Mouse (Mus musculus) embryo, embryonic 10 days (tissue): Measurements from ENCODE around the gene Ccdc126.
"Not testable (repeated sequence)": the region's sequence is repeated elsewhere in the genome, so short reads cannot be mapped to it uniquely, and the experiment has no call there.

ENCODE experiments used
- DNase-seq: peaks from one replicate; pipeline ENCODE4 v3.0.0-alpha.2; 2015; ENCODE audit warnings: low spot score

The Ccdc126 gene

DNA sequence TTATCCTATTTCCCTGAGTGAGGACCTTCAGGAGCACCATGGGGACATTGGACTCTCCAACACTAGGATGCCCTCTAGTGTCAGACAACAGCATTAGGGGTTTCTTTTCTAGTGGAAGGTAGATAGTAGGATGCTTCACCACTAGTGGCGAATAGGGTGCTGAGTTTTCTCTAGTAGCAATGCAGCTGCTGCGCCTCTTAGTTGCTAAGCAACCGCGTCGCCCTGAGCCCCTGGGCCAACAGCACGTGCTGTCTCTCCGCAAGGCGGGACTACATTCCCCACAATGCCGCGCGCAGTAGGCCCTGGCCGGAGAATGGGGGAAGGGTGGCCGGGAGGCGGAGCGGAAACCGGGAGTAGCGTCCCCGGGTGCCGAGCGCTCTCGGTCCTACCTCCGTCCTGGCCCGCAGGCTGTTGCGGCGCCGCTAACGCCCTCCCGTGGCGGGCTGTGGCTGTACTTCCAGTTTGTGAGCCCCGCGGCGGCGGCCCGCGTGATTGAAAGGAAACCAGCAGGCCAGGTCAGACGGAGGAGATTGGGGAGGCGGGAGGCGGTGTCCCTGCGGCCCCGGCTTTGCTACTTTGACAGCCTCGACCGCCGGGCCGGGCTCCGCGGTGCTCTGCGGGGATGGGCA, at the start of gene Ccdc126:
Gene Ccdc126, plus strand, starts transcription at position 309 of the 629 bp plus-strand sequence.
- DNase-seq: peak; percentile 100

DNA sequence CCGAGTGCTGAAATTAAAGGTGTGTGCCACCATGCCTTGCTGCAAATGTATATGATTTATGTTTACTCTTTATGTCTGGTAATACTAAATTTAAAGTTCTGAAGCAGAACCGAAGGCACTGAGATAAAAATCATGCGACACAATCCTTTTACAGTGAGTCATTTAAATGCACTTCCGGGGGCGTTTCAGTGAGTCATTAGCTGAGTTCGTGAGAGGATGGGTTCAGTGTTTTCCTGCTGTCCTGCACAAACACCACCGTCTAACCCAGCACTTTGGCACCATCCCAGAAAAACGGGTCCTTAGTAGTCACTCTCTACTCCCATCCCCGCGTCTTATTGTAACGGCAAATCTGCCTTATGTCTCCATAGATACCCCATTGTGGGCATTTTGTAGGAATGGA, 49.2 kb upstream of the Ccdc126 start:
- no peak for DNase-seq

DNA sequence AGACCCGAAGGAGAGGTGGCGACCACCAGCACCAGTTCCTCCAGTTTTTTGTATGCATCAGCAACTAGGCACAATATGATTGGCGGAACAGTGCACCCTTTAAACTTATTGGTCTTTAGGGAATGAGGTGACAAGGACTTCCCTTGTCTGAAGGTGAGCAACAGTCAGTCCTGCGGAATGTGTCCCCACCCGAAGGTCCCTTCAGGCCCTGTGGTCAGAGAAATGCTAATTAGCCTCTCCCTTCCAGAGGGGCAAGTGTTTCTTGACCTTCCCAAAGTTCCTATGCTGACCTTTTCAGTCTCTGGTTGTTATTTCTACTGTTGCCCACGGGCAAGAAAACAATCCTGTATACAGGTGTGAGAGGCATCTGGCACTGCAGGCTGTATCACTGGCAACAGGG, 47.3 kb upstream of the Ccdc126 start:
- DNase-seq: no peak

DNA sequence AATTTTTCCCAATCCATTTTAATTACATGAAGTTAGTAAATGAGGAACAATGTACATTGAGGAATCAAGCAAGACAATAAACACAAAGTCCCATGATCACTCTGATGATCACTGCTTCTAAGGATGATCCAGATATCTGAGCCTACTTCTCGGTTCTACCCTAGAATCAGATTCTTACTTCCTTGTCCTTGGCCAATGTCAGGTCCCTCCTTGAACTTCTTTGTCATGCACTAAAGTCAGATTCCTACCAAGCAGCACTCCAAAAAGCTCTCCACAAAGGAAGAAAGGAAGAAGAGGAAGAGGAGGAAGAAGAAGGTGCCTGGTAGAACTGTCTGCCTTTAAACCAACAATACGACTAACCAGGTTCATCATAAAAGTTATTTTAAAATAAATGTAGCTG, 46.2 kb upstream of the Ccdc126 start:
- DNase-seq: no peak

DNA sequence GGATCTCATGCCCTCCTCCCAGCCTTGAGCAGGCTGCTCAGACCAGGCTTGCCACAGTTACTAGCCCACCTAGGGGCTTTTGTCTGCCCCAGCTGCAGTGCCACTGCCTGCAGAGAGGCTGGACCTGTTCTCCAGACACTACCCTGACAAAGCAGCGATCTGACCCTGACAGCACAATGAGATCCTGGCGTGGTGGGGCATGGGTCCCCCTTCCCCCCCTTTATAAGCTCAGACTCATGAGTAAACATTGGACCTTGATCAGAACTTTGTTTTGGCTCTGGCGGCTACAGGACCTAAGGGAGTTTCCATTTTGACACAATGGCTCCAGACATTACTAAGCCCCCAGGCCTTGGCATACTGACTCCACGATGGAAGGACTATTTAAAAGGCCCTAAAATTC, 45.1 kb upstream of the Ccdc126 start:
- DNase-seq: no peak

DNA sequence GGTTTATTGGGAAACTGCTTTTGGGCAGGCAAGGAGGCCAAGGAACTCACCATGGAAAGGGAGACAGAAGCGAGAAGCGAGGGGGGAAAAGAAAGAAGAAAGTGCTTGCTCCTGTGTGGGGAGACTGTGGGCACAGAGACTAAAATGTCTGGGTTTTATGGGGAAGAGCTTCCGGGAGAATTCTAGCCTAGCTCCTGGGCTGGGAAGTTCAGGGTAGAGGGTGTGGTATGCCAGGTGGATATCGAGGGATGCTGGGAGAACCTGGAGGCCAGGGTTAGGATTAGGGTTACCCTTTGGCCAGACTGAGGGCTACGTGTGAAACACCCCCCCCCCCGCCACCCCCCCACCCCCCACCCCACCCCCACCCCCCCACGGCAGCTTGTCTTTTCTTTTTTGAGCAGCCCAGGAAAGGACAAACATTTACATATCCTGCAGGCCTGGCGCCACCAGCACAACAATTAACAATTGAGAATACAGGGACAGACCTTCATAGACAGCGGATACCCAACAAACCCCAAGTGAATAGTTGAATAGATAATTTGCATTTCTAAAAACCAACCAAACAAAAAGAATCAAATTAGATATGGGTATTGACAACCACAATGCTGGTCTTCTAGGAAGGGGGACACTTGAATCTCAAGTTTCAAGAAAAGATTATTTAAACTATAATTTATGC, 44.5 kb upstream of the Ccdc126 start:
- DNase-seq: no peak

DNA sequence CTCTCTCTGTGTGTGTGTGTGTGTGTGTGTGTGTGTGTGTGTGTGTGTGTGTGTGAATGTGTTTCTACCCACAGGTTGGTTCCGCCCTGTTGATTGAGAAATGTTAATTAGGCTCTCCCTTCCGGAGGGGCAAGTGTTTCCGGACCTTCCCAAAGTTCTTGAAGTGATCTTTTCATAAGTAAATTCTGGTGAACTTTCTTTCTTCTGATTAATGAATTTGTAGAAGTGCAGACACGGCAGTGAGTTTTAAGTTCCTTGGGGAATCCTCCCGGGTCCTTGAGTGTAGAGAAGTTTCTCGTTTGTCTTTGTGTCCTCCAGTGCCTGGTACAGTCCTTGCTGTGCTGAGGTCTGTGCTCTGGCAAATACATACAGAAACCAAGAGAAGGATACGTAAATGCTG, 43.8 kb upstream of the Ccdc126 start:
- no peak for DNase-seq

DNA sequence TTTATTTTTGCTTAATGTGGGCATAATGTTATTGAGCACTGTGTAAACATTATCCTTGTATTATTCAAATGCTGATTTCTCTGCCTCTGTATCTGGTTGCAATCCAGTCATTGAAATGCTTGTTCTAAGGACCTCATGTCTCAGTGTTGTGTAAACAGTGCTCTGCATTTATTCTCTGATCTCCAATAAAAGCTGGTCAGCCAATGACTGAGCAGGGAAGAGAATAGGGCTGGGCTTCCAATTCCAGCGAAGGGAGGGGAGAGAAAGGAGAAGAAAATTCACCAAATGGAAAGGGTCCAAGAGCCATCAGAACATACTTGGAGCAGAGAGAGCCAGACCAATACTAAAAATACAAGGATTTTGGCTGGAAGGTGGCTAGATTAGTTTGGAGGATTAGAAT, 38.1 kb upstream of the Ccdc126 start:
- no peak for DNase-seq

DNA sequence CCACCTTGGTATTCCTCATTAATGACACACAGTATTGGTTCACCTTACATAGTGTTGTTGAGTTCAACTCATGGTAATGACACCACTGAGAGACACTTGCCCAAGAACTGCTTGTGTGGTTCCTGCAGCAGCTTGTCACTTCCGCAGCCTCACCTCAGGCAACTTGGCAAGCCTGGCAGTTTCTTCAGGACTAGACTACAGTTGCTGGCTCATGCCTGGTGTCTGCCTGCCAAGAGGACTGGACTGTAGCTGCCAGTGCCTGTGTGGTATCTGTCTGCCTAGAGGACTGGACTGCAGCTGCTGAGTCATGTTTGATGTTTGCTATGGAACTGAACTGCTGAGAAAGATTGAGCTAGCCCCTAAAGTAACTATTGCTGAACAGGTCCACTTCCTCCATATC, 37.0 kb upstream of the Ccdc126 start:
- DNase-seq: no peak

DNA sequence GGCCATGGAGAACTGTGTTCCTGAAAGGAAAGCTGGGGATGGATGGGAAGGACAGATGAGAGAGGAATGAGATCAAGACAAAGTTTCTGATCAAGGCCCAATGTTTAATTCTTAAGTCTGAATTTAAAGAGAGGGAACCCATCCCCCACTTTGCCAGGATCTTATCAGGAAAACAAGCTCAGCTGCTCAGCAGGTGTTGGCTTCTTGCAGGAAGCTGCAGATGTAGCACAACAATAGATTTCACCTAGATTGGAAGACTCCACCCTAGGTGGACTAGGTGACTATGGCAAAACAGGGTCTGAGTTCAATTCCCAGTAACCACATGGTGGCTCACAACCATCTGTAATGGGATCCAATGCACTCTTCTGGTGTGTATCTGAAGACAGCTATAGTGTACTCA, 20.8 kb upstream of the Ccdc126 start:
- no peak for DNase-seq

DNA sequence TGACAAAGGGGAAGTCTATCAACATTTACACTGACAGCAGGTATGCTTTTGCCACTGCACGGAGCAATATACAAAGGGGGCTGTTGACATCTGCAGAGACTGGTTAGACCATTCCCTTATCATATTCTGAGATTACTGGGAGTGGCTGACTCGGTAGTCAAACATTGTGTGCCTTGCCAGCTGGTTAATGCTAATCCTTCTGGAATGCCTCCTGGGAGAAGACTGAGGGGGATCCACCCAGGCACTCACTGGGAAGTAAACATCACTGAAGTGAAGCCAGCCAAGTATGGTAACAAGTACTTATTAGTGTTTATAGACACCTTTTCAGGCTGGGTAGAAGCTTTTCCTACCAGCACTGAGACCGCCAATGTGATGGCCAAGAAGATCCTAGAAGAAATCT, 4.3 kb upstream of the Ccdc126 start:
- not testable (repeated sequence) for DNase-seq

DNA sequence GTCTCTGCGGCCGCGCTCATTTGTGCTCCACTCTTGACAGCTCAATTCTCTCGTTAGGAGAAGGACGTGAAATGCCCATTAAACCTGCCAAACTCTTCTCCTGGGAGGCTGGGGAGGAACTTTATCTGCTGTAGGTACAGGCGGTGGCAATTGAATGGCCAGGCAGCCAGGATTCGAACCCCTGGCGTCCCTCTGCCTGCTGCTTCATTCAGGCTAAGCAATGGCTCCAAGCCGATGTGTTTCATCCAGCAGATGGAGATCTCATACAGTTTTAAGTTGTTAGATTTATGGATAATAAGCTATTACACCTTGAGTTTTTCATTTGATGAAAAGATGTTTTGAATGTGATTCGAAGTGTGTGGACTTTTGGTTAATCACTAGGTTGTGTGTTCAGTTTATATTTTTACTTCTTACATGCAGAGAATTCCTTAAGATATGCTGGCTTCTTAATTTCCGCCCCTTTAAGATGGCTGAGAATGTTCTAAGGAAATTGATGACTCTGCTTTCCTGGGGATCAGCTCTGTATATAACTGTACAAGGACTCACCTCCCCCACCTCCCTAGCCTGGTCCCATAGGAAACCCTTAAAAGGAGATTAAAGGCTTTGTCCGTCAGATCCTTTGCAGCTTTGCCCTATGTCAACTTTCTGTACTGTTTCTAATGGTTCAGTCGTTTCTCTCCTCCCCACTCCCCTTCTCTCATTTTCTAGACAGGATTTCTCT, 681 bp downstream of the Ccdc126 start:
- peak; percentile 16 for DNase-seq

DNA sequence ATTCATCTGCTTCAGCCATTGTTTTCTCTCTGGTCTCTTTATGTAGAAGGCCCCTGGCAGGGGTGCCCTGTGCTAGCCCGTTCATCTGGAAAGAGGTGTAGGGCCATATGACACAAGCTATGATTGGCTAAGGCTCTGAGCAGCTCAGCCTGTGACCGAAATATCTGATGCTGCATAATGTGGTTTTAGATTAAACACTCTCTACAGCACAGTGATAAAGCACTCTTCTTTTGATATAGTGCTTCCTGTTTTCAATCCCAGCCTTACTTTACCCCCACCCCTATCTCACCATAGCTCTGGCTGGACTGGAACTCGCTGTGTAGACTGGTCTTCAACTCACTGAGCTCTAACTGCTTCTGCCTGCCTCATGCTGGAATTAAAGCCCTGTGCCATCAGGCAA, 2.3 kb downstream of the Ccdc126 start:
- DNase-seq: no peak

DNA sequence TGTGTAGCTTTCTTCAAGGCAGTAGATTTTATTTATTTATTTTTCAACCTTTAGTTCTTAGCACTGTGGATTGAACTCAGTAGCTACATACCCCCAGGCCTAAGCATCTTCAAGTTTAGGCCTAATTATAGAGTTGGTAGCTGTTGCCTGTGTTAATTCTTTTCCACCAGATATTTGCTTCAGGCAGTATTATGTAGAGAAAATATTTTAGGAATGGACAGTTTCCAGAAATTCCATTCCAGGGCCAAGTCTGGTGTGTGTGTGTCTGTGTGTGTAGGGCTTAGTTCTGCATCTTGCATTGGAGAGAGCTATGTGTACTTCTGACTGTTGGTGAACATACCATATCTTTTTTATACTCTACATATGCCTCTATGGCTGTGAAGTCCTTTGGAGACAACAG, 3.0 kb downstream of the Ccdc126 start:
- DNase-seq: no peak

DNA sequence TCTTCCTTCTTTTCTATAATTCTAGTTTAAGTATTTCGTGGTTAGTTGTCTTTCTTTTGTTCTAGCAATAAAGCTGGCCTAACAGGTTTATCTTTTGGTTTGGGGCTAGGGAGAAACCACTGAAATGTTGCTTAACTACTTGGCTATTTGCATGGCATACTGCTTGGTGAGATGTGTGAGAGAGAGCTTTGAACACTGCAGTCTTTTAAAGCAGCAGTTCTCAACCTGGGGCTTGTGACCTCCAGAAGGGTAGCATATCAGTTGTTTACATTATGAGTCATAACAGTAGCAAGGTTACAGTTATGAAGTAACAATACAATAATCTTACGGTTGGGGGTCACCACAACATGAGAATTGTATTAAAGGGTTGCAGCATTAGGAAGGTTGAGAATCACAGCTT, 3.9 kb downstream of the Ccdc126 start:
- no peak for DNase-seq

DNA sequence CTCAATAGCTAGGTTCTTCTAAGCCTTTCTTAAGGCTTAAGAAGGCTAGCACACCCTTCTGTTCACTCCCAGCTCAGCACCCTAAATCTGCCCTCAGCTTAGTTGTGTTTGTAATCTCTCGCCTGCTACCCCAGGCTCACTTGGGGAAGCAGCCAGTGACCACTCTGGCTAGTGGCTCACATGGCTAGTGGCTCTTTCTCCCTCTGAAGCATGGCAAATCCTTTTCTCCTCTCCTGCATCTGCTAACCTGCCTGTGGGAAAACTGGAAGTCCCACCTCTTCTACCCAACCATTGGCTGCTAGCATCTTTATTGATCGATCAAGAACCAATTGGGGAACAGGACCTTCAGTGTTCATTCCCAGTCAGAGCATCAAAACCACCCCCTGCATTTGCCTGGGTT, 5.5 kb downstream of the Ccdc126 start:
- no peak for DNase-seq

DNA sequence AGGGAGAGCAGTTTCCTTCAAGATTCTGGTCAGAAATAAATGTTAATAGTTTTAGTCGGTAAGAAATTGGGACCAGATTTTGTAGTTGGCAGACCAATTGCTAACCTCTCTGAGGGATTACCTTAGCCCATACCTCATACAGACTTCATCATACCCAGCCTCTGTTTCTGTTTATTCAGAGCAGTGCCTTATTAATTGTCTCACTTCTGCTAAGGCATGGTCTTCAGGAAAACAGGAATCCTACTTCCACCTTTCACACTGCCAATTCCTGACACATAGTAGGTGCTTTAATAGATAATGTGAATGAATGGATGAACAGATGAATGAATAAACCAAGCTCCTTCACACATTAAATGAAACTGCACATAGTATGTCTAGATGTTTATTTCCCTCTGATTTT, 6.2 kb downstream of the Ccdc126 start:
- no peak for DNase-seq

DNA sequence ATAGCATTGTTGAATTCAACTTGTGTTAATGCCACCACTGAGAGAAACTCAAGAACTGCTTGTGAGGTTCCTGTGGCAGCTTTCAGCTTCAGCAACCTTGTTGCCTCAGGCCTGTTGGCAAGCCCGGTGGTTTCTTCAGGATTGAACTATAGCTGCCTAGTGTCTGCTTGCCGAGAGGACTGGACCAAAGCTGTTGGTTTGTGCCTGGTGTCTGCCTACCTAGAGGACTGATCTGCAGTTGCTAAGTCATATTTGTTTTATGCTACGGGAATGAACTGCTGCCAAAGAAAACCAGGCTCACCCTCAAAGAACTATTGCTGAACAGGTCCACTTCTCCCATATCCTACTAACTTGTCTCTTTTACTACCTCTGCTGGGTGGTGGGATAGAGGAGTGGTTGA, 7.8 kb downstream of the Ccdc126 start:
- no peak for DNase-seq

DNA sequence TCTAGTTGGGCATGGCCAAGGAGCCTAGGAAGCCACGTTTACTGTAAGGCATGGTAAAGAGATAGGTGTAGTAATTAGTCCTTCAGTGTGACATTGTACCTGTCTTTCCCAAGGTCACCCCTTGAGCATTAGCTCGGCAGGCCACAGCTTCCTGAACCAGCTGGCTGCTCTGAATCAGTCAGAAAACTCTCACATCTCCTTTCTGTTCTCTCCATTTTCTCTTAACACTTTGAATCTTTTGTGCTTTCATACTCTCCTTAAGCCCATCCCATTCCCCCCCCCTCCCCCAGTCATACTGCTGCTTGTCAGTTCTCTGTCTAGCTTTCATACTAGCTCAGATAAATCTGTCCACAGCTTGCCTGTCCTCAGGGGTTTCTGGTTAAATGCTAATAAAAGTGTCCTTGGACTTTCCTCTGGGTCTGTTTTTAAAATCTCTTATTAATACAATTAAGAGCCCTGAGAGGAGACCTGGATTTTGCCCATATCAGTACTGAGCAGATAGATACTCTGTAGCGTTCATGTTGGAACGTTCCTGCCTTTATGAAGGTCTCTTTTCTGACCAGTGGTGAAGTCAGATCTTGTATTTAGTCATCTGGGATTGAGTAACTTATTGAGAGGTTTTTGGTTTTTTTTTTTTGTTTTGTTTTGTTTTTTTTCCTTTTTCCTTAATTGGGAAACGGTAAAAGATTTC, 12.4 kb downstream of the Ccdc126 start:
- DNase-seq: no peak

DNA sequence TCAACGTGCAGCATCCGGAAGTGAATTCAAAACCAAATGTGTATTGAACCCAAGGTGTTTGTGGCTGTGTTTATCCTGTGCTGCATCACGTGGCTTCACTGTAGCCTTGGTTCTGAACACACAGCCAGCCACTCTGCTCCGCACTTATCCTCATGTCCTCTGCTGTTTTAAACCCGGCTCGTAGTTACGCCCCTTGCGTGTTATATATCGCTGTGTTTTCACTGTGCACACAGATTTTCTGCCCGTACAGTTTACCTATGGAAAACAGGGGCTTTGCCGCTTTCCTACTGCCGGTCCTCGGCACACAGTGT, 12.9 kb downstream of the Ccdc126 start:
- no peak for DNase-seq

DNA sequence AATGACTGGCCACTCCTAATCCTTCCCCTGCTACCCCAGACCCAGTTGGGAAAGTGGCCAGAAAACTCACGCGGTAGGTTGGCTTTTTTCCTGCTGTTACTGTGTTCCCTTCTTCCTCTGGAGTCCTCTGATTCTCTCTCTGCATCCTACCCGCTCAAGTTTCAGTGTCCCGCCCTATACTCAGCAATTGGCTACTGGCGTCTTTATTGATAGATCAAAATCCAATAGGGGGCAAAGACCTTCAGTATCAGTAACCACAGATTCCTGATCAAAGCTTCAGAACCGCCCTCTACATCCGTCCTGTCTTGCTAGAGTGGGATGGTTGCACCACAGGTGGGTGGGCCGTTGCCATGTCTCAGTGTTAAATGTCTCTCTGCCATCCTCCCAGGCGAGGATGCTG, 19.5 kb downstream of the Ccdc126 start:
- peak; percentile 63 for DNase-seq

DNA sequence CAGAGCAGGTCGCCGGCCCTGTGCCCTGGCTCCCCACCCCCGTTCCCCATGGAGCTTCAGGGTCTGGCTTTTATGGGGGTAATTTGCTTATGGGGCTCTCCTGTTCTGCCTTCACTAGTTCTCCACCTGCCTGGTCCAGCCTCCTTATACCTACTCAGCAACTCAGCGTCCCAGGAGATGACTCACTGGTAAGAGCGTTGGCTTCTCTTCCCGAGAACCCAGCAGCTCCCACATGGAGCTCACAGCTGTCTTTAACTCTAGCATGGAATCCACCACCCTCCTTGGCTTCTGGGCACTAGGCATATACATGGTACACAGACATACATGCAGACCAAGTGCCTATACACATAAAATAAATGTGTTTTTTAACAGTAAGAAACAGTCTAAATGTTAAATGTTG, 20.1 kb downstream of the Ccdc126 start:
- DNase-seq: no peak
